Comparison of ENCODE assay signal across 25 mouse cellular contexts in genomic region chr1:97578025-97578417, GRCm38 (mm10).
"Had no signal": no experiment of that assay in that cellular context is flagged by ENCODE, and none has a peak within 500 bp of the region (broad histone marks: within the 10 kb centered on the region; RNA-seq: fewer than 3 reads in every experiment).

No protein-coding gene starts in this region.

- DNase-seq: gastrocnemius, postnatal 14 days; gastrocnemius, postnatal 36 days; heart, adult 18-20 months; heart, postnatal 10 days; heart, postnatal 4 days; kidney, adult 11 months; kidney, adult 2 months; kidney, adult 9 months; kidney, postnatal 14 days; kidney, postnatal 36 days; layer of hippocampus, adult 9-11 months; liver; liver, embryonic 13.5 days had no signal

- H3K27me3 ChIP-seq: heart, embryonic 12.5 days; hindbrain, embryonic 12.5 days; kidney, embryonic 15.5 days; limb, embryonic 12.5 days; liver, embryonic 13.5 days had no signal

- H3K27ac ChIP-seq: heart, embryonic 10.5 days; hindbrain, embryonic 10.5 days; hindbrain, embryonic 12.5 days; hindbrain, embryonic 14.5 days; kidney, embryonic 15.5 days; kidney, postnatal 0 days; left cerebral cortex, adult 2 months; limb, embryonic 10.5 days; limb, embryonic 12.5 days; liver, embryonic 13.5 days had no signal

- H3K4me1 ChIP-seq: heart, embryonic 10.5 days; heart, embryonic 12.5 days; hindbrain, embryonic 10.5 days; hindbrain, embryonic 12.5 days; kidney, embryonic 15.5 days; limb, embryonic 10.5 days; limb, embryonic 12.5 days; liver, embryonic 13.5 days had no signal

- H3K36me3 ChIP-seq: heart, embryonic 10.5 days; heart, embryonic 12.5 days; hindbrain, embryonic 10.5 days; hindbrain, embryonic 12.5 days; kidney, embryonic 15.5 days; limb, embryonic 10.5 days; limb, embryonic 12.5 days; liver, embryonic 13.5 days had no signal

- H3K4me3 ChIP-seq: heart, embryonic 10.5 days; heart, embryonic 12.5 days; hindbrain, embryonic 10.5 days; hindbrain, embryonic 12.5 days; kidney, embryonic 15.5 days; left cerebral cortex, adult 2 months; limb, embryonic 10.5 days; limb, embryonic 12.5 days; liver, embryonic 13.5 days had no signal

- H3K4me2 ChIP-seq: heart, embryonic 12.5 days; hindbrain, embryonic 12.5 days; hindbrain, embryonic 14.5 days; kidney, embryonic 15.5 days; limb, embryonic 12.5 days; liver, embryonic 11.5 days; liver, embryonic 13.5 days had no signal

- H3K9me3 ChIP-seq: heart, embryonic 10.5 days; heart, embryonic 12.5 days; hindbrain, embryonic 10.5 days; hindbrain, embryonic 12.5 days; kidney, embryonic 15.5 days; limb, embryonic 10.5 days; limb, embryonic 12.5 days; liver, embryonic 13.5 days had no signal

- H3K9ac ChIP-seq: heart, embryonic 12.5 days; hindbrain, embryonic 12.5 days; hindbrain, embryonic 14.5 days; kidney, embryonic 15.5 days; limb, embryonic 12.5 days; liver, embryonic 13.5 days had no signal

- ATAC-seq: hindbrain, embryonic 16.5 days had no signal
